Mouse (Mus musculus) retina, embryonic 14.5 days (tissue): ENCODE results near the gene Smarcc1.
"Not testable (repeated sequence)": the region's sequence is repeated elsewhere in the genome, so short reads cannot be mapped to it uniquely, and the experiment has no call there.

ENCODE experiments used
- DNase-seq: peaks from one replicate; pipeline ENCODE4 v3.0.0-alpha.2; 2015; ENCODE audit warnings: low spot score

Gene Smarcc1

DNA sequence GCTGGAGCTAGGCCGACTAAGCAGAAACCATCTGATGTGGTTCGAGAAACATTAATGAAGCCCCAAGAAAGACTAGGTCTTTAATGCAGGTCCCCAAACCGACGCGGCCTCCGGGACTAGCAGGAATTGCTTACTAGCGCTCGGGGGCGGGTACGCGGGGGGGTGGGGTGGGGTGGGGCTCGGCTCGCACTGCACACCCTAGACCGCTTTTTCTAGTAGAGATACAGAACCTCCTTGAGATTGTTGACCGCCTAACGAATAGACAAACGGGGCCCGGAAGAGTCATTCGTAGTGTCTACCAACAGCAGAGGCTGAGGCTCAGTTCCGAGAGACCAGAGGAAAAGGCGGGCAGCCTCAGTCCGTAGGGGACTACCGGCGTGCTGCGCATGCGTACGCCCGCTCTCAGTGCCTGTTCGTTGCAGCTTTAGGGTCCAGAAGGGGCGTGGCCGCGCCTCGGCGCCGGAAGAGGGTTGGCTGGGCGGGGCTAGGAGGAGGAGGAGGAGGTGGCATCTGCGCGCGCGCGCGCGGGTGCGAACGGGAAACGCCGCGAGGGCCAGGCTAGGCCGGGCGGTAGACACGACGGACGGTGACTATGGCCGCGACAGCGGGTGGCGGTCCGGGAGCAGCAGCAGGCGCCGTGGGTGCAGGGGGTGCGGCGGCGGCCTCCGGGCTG is 14.2 kb downstream of the Smarcc1 start:
- DNase-seq = peak; percentile 100

DNA sequence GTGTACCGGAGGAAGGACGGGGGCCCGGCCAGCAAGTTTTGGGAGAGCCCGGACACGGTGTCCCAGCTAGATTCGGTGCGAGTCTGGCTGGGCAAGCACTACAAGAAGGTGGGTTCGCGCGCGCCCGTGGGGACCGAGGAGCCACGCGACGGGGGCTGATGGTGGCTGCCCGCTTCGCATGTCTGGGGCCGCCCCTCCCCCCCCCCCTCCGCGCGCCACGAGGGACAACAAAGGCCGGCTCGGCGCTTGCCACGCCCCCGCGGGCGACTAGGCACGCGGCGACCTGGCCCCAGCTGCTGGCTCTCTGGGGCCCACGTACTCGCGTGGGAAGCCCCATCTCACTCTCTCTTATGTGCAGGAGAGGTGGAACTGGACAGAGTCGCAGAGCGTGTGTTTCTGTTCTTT is 14.7 kb downstream of the Smarcc1 start:
- DNase-seq = peak; percentile 68

DNA sequence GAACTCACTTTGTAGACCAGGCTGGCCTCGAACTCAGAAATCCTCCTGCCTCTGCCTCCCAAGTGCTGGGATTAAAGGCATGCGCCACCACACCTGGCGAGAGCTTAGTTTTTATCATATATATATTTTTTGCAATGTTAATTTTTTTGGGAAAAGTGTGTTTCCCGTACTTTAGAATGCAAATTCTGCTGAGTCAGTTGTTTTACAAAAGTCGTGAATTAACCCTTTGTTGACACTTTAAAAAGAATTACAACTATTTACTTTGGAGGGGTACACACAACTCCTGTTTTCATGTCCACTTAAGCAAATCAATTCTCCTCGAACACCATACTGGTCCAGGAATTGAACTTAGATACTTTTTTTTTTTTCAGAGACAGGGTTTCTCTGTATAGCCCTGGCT is 15.4 kb downstream of the Smarcc1 start:
- DNase-seq = no peak

DNA sequence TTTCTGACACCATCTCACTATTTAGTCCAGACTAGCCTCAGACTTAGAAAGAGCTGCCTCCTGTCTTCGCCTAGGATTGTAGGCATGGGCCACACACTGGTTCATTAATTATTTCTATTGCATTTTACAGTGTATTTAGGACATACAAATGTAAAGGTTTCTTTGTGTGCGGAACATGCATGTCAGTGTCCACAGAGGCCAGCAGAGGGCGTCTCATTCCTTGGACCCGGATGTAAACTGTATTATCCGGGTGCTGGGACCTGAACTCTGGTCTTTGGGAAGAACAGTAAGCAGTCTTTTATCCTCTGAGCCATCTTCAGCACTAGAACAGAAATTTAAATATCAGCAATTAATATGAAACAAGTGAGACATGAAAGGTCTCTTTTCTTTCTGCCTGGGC is 16.7 kb downstream of the Smarcc1 start:
- no peak for DNase-seq

DNA sequence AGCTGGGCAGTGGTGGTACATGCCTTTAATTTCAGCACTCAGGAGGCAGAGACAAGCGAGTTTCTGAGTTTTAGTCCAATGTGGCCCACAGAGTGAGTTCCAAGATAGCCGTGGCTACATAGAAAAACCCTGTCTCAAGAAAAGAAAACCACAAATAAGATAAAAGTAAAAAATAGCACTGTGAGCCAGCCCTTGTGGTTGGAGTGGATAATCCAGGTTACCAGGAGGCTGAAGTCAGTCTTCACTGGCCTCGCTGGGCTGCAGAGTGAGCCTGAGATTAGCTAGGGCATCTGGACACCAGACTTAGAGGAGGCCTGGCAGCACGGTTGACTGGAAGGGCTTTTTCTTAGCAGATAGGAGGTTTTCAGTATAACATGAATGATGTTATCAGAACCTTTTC is 21.6 kb downstream of the Smarcc1 start:
- DNase-seq = no peak

DNA sequence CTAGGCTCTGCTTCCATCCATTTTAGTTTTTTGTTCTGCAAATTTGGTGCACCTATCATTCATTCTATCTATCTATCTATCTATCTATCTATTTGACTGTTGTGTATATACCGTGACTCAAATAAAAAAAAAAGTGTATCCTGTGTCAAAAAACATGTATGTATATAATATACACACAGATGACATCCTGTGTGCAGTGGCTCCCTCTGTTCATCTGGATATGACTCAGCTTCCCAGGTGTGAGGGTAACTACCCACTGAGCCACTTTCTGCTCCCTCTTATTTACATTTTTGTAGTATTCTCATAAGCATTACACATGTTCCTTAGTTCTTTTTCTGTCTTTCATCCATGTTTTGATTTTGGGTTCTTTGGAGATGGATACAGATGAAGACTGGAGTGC is 24.6 kb downstream of the Smarcc1 start:
- no peak for DNase-seq

DNA sequence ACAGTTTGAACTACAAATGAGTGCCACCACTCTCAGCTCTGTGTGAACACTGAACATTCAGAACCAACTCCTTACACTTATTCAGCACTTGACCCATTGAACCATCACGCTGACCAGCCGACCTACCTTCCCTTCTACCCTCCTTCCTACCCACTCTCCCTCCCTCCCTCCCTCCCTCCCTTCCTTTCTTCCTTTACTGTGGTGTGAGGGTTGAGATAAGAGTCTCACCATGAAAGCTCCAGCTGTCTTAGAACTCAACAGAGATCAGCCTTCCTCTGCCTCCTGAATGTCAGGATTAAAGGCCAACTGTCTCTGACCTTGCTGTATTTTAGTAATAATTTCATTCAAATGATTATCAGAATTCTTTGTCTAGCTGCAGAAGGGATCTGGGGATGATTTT is 31.1 kb downstream of the Smarcc1 start:
- no peak for DNase-seq

DNA sequence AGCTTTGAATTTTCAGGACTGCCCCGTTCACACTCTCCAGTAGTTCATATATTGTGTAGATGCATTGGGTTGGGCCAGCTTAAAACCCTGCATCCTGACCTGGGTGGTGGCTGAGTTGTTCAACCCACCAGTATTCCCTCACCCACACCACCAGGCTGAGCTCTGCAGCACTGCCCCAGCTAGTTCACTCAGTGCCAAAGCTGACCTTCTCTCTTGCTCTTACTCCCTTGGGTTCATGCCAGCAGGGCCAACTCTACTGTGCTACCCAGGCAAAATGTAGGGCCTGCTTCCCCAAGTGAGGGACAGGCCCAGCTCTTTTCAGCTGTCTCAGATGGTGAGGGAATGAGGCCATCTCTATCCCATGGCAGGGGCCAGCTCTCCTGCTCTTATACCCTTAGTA is 41.5 kb downstream of the Smarcc1 start:
- no peak for DNase-seq

DNA sequence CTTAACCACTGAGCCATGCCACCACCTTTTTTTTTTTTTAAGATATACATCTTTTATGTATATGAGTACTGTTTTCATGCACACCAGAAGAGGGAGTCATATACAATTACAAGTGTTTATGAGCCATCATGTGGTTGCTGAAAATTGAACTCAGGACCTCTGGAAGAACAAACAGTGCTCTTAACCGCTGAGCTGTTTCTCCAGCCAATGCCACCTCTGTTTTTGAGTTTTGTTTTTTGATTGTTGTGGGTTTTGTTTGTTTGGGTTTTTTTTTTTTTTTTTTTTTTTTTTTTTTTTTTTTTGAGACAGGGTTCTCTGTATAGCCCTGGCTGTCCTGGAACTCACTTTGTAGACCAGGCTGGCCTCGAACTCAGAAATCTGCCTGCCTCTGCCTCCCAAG is 43.0 kb downstream of the Smarcc1 start:
- DNase-seq = not testable (repeated sequence)

DNA sequence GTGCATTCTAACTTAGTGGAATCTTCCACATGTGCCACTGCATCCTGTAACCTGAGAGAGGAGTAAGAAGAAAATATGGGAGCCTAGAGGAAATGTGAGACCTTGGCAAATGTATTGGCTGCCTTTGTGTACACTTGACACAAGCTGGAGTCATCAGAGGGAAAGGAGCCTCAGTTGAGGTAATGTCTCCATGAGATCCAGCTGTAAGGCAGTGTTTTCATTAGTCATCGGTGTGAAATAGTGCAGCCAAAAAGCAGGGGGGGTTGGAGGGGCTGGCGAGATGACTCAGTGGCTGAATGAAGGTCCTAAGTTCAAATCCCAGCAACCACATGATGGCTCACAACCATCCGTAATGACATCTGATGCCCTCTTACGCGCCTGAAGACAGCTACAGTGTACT is 44.9 kb downstream of the Smarcc1 start:
- DNase-seq = no peak

DNA sequence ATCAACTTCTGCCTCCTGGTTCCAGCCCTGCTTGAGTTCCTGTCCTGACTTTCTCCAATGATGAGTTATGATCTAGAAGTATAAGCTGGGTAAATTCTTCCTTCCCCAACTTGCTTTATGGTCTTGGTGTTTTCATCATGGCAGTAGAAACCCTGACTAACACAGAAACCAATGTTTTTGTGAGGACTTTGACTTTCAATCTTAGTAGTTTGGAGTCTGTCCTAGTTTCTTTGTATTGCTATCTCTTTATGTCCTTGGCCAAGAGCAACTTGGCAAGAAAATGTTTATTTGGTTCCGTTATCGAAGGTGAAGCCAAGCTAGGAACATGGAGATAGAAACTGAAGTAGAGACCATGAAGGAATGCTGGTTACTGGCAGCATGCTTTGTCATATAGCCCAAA is 45.6 kb downstream of the Smarcc1 start:
- DNase-seq = no peak

DNA sequence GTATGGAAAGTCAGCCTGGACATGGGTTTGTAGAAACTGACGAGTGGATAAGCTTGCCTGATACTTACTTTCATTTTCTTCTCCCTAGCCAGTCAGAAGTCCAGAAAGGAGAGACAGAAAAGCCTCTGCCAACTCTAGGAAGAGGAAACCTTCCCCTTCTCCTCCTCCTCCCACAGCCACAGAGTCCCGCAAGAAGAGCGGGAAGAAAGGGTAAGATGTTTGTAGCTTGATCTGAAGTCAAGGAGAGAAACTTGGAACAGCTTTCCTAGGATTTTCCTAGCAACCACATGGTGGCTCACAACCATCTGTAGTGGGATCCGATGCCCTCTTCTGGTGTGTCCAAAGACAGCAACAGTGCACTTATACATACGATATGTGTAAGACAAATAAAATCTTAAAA is 53.4 kb downstream of the Smarcc1 start:
- DNase-seq = no peak

DNA sequence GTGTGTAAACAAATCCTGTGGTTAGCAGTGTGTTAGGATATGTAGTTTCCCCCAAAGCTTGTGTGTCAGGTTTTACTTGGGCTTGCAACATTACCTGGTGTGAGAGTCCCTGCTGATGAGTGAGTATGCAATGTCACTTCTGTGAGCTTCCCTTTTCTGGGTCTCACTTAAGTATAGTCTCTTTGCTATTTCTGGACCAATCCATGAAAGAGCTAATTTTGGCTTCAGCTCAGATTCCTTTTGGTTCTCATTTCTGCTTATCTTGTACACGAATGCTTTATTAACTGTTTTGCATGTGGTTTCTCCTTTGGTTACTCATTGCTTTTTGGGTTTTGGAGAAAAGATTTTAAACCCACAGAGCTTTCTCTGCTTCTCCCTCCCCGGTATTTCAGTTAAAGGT is 82.4 kb downstream of the Smarcc1 start:
- DNase-seq = no peak

DNA sequence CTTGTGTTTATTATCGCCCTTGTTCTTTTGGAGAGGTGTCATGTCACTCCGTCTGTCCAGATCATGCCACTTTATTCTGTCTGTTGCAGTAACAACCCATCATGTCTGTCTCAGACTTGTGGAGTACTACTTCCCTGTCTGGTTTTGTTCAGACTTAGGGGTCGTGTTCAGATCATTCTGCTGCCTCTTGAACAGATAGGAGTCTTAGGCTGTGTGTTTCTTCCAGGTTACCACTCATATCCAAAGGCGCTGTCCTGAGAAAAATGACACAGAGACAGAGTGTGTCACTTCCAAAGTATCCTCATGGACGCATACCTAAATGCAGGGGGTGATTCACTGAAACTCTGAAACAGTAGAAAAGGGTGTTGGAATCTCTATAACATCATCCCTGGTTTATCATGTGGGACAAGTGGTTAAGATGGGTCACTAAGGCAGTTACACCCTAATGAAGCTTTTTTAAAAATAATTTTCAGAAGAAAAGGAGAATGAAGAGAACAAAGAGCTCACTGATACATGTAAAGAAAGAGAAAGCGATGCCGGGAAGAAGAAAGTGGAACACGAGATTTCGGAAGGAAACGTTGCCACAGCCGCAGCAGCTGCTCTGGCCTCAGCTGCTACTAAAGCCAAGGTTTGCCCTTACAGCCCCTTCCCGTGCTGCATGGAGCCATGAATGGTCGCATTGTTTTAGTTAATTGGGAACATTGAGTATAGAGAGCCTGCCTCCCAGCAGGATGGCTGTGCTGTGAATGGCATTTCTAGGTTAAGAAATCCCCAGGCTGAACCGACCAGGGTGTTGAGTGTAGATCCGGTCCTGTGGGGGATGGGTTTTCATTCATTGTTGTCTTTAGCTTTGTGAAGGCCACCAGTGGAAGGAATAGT is 88.3 kb downstream of the Smarcc1 start:
- peak; percentile 96 for DNase-seq

DNA sequence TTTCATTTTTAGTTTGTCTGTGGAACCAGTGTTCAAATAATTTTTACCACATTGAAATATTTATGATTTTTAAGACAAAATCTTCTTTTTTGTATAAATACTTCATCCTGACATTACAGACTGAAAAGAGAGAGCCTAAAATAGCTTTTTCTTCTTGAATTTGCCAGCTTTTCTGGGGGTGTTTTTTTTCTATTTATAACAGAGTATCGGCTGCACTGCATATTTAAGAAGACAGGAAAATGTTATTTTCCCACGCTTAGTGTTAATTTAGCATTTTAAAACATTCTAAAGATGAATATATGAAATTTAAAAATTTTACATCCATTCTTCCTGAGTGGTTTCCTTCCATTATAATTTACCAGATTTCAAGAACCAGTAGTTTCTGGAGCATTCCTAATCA is 88.9 kb downstream of the Smarcc1 start:
- DNase-seq = no peak

DNA sequence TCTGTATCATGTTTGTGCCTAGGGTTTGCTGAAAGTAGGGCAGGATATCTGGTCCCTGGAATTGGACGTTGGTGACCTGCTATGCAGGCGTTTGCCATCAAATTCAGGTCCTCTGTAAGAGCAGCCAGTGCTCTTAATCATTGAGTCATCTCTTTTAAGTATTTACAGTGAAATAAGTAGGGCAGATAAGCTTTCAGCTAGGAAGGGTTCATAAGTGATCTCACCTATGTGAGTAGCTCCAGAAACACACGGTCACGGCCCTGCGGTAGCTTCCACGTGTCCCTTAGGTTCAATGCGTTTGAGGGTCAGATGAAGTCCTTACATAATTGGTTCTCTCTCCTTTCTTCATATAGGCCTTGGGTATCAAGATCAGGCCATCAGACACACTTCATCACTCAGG is 90.8 kb downstream of the Smarcc1 start:
- no peak for DNase-seq

DNA sequence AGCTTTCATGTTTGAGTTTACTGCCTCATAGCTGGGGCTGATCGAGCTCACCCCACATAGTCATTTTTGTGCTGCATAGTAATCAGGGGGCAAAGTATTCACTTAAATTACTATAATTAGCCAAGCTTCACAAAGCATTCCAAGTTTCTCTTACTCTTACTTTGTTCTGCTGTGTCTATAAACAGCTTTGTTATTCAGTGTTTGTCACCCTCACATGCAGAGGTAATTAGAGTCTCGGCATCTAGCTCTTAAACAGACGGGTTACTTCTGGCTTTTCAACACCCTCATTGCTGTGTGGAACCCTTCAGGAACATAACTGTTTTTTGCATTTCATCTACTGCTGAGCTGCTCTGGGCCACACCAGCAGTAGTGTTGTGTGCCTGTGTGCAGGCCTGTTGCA is 91.5 kb downstream of the Smarcc1 start:
- DNase-seq = no peak

DNA sequence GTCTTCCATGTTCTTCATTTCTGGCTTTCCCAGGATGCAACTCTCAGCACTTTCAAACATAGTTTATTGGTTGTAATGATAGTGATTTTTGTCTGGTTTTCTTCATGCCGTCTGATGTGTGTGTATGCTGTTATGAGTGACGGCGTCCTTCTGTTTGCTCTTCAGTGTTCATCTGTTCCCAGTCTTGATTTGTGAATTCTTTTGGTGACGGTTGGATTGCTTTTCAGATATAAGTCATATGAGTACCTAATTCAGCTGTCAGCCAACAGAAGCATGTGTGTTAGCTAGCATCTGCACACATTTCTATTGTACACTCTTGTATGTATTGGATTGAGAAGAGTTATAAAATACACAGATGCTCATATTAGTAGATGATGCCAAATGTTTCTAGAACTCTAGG is 106.8 kb downstream of the Smarcc1 start:
- no peak for DNase-seq

DNA sequence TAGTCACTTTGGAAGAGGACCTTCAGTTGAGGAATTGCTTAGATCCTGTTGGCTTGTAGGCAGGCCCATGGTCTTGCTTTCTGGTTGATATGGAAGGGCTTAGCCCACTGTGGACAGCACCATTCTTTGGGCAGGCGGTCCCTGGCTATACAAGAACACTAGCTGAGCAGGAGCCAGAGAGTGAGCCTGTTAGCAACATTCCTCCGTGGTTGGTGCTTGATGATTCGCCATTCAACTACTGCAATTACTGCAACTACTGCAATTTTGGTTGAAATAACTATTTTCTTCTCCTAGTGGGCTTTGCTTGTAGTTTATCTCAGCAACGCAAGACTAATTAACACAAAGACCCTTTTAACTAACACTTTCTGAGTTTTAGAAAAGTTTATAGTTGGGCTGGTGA is 108.7 kb downstream of the Smarcc1 start:
- DNase-seq = no peak

DNA sequence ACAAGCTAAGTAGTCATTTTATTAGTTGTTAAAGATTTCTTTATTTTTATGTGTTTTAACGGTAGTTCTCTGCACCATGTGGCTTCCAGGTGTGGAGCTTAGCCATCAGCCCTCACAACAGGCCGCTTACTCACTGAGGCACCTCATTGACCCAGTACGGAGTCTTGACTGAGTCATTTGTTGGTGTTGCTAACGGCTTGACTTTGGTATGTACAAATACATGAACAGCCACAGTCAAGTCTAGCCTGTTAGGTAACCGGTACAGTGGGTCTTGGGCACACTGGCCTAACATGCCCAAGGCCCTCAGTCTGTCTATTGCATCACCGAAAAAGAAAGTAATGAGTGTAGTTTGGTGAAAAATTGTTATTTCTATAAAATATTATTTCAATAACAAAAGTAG is 111.2 kb downstream of the Smarcc1 start:
- no peak for DNase-seq

DNA sequence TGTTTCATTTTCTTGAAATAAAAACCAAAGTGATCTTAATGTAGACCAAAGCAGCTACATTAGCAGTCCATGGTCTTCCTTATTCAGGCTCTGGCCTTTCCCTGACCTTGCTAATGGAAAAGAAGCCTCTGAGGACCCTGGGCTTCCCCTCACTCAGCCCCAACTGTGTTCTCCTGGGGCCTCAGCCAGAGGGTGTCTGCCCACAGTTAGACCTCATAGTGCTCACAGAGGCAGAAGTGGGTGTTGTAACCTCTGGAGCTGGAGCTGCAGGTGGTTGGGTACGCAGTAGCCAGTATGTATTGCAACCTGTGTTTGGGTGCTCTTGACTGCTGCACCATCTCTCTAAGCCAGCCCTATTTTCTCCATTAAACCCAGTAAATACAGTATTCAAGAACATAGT is 111.6 kb downstream of the Smarcc1 start:
- no peak for DNase-seq

DNA sequence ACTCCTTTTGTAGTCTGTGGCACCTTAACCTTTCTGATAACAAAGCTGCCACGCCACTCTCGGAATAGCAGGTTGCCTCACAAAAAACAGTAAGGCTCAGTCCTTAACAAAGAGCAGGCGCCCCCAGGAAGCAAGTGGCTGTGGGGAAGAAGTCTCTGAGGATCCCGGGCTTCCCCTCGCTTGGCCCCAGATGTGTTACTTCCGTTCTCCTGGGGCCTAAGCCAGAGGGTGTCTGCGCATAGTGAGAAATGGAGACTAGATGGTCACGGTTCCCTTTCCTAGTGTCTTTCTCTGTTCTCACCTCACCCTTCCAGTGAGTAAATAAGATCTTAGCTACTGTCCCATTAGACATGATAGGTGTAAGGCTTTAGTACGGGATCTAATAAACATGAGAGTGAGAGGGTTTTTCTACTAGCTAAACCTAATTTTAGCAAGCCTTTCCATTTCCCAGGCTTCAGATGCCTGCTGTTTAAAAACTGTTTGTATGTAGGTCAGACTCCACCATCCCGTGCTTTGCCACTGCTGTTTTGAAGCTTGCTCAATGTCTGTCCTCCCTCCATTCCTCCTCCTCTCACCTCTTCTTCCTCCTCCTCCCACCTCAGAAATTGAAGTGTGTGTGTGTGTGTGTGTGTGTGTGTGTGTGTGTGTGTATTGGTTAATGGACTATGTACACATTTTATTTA is 112.2 kb downstream of the Smarcc1 start:
- DNase-seq = no peak

DNA sequence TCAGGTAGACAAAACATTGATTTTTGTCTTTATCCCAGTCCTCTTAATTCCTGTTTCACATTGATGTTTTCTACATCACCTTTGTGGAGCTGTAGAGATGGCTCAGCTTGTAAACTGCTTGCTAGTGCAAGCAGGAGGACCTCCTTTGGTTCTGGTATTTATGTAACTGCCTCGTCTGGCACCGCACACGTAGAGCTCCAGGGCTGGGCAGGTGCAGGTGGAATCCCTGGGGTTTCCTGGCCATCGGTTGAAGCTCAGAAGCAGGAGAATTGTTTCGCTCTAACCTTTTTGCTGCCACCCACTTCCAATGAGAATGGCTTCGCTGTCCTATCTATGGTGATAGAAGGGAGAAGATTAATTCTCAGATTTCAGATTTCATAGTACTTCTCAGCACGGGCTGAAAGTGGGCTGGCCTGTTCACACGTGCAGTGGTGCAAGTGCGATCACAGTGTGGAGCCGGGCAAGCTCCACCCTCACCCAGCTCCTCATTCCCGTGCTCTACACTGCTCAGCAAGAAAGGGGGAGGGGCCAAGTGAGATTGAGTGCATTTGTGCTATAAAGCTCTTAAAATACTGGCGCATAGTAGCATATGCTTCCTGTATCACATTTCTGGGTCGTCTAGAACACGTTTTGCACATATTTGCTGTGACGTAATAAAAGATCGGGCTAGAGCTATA is 113.0 kb downstream of the Smarcc1 start:
- DNase-seq = no peak
